Mouse (Mus musculus) kidney, adult 18-20 months (tissue): Measurements from ENCODE around the gene Col6a6.
"Not testable (repeated sequence)": the region's sequence is repeated elsewhere in the genome, so short reads cannot be mapped to it uniquely, and the experiment has no call there.

Experiments
- DNase-seq: peaks from one replicate; pipeline ENCODE4 v3.0.0; 2021

Gene Col6a6

GRCm38 (mm10) chr9:105827791-105828385, at the start of gene Col6a6:
Col6a6 (minus strand) TSS chr9:105828160.
- no peak for DNase-seq

- no peak for DNase-seq
Observed at GRCm38 (mm10) chr9:105876124-105876523, 48.2 kb upstream of the Col6a6 start.

GRCm38 (mm10) chr9:105871643-105872042, 43.7 kb upstream of the Col6a6 start:
- DNase-seq: no peak

- peak; percentile 51 for DNase-seq
Observed at GRCm38 (mm10) chr9:105857773-105858172, 29.8 kb upstream of the Col6a6 start.

- no peak for DNase-seq
Observed at GRCm38 (mm10) chr9:105852778-105853065, 24.8 kb upstream of the Col6a6 start.

GRCm38 (mm10) chr9:105852015-105852777, 24.2 kb upstream of the Col6a6 start:
- no peak for DNase-seq

- no peak for DNase-seq
Observed at GRCm38 (mm10) chr9:105851011-105851410, 23.1 kb upstream of the Col6a6 start.

GRCm38 (mm10) chr9:105848396-105848795, 20.4 kb upstream of the Col6a6 start:
- DNase-seq: no peak

GRCm38 (mm10) chr9:105847261-105847660, 19.3 kb upstream of the Col6a6 start:
- no peak for DNase-seq

GRCm38 (mm10) chr9:105841386-105841785, 13.4 kb upstream of the Col6a6 start:
- DNase-seq: not testable (repeated sequence)

- DNase-seq: no peak
Observed at GRCm38 (mm10) chr9:105839147-105839515, 11.2 kb upstream of the Col6a6 start.

- DNase-seq: no peak
Observed at GRCm38 (mm10) chr9:105838396-105839146, 10.6 kb upstream of the Col6a6 start.

GRCm38 (mm10) chr9:105835587-105835986, 7.6 kb upstream of the Col6a6 start:
- no peak for DNase-seq

GRCm38 (mm10) chr9:105834799-105835198, 6.8 kb upstream of the Col6a6 start:
- DNase-seq: no peak

GRCm38 (mm10) chr9:105831291-105831690, 3.3 kb upstream of the Col6a6 start:
- no peak for DNase-seq

GRCm38 (mm10) chr9:105827076-105827647, 798 bp downstream of the Col6a6 start:
- DNase-seq: no peak

GRCm38 (mm10) chr9:105820711-105821110, 7.2 kb downstream of the Col6a6 start:
- no peak for DNase-seq

- no peak for DNase-seq
Observed at GRCm38 (mm10) chr9:105819155-105819709, 8.7 kb downstream of the Col6a6 start.

- no peak for DNase-seq
Observed at GRCm38 (mm10) chr9:105814436-105814835, 13.5 kb downstream of the Col6a6 start.

- no peak for DNase-seq
Observed at GRCm38 (mm10) chr9:105811458-105811857, 16.5 kb downstream of the Col6a6 start.

GRCm38 (mm10) chr9:105808920-105809505, 18.9 kb downstream of the Col6a6 start:
- DNase-seq: no peak

GRCm38 (mm10) chr9:105803416-105803815, 24.5 kb downstream of the Col6a6 start:
- no peak for DNase-seq

- no peak for DNase-seq
Observed at GRCm38 (mm10) chr9:105801463-105801862, 26.5 kb downstream of the Col6a6 start.
